Mouse (Mus musculus) cerebellum, adult 2 months (tissue): ENCODE data around the gene Hist1h1d. TPM values are rescaled to one million over a fixed set of nuclear protein-coding genes. Genes with fewer than 3 reads are reported as not detected.
"Not testable (repeated sequence)": the region's sequence is repeated elsewhere in the genome, so short reads cannot be mapped to it uniquely, and the experiment has no call there.

Source experiments
- DNase-seq, 2 experiments: peaks; one replicate each; pipeline ENCODE4 v3.0.0; 2021
- H3K27ac ChIP-seq: fragments of 200-500 bp; 2 replicates; pipeline ENCODE4 v1.5.1; 2012; ENCODE audit warnings: low read length, control low read depth, inconsistent platforms; ENCODE audit not compliant: insufficient read depth
- H3K27me3 ChIP-seq: fragments of 200-500 bp; 2 replicates; pipeline ENCODE4 v1.6.1; 2012; ENCODE audit warnings: inconsistent platforms, mild to moderate bottlenecking, low read length, moderate library complexity; ENCODE audit not compliant: control insufficient read depth, insufficient read depth
- H3K4me1 ChIP-seq: fragments of 200-500 bp; 2 replicates; pipeline ENCODE4 v1.6.1; 2011; ENCODE audit warnings: low read length; ENCODE audit not compliant: control insufficient read depth, insufficient read depth
- H3K4me3 ChIP-seq: fragments of 200-500 bp; replicated peaks from 2 replicates; pipeline ENCODE3; 2011; ENCODE audit warnings: mild to moderate bottlenecking, low read depth, low read length, control low read depth; ENCODE audit not compliant: insufficient read depth
- CTCF ChIP-seq: fragments of 200-500 bp; IDR thresholded peaks from 2 replicates; pipeline ENCODE4 v1.5.1; 2011; ENCODE audit warnings: low read depth, mild to moderate bottlenecking, control low read depth, low read length, moderate library complexity, borderline replicate concordance; ENCODE audit not compliant: insufficient read depth
- POLR2A ChIP-seq: fragments of 200-500 bp; IDR thresholded peaks from 2 replicates; pipeline ENCODE4 v1.6.1; 2011; ENCODE audit warnings: low read length, control low read depth, borderline replicate concordance; ENCODE audit not compliant: insufficient read depth
- WGBS: fragments of 180-500 bp; shearing (Covaris S2); methylation state at CpG from one replicate; pipeline ENCODE4 v1.1.7; 2018; 5-methylcytosine and 5-hydroxymethylcytosine counted together
- polyA plus RNA-seq: library from polyadenylated mRNA; depleted of rRNA; stranded (reverse); fragments of >200 nt; gene quantifications from 2 replicates; pipeline ENCODE4 v1.2.3, GENCODE M21; 2012

Gene Hist1h1d
- polyA plus RNA-seq, 1 experiment, result 0.05 TPM

GRCm38 (mm10) chr13:23546694-23547093, 6.4 kb upstream of the Hist1h1d start:
- Histone ChIP-seq H3K4me3 (no peak overlapping the region), H3K4me1 (no peaks in the 10 kb centered on the region), H3K27ac (no peak overlapping the region), H3K27me3 (no peaks in the 10 kb centered on the region)
- no peak for TF ChIP-seq CTCF
- no peak for TF ChIP-seq POLR2A
- no peak for DNase-seq
- WGBS, result 80% methylated on average over 5 of the region's 5 CpGs

GRCm38 (mm10) chr13:23550761-23551145, 2.3 kb upstream of the Hist1h1d start:
- TF ChIP-seq POLR2A, result no peak
- no peak for TF ChIP-seq CTCF
- no peak overlapping the region for H3K27ac ChIP-seq
- no peaks in the 10 kb centered on the region for H3K27me3 ChIP-seq
- 15% methylated on average over 3 of the region's 3 CpGs for whole genome bisulfite sequencing
- no peak overlapping the region for H3K4me3 ChIP-seq
- H3K4me1 ChIP-seq, result no peaks in the 10 kb centered on the region; the same call in 1 of the 2 replicates
- DNase-seq, result no peak

GRCm38 (mm10) chr13:23551146-23551834, 1.8 kb upstream of the Hist1h1d start, which contains the start of gene Hist1h4f:
Hist1h4f (minus strand) TSS chr13:23551648.
- H3K27ac ChIP-seq, result 0 out of 2 replicates have a peak within 1 kb of the TSS, but pooled peaks have one; percentile 3
- WGBS, result under 1% methylated on average over 47 of the region's 47 CpGs
- H3K27me3 ChIP-seq, H3K4me1 ChIP-seq: not testable (repeated sequence)
- TF ChIP-seq POLR2A, result peak; percentile 91; the same call in 1 of the 2 replicates
- peak; percentile 12; the same call in 1 of the 2 replicates for TF ChIP-seq CTCF
- H3K4me3 ChIP-seq, result peak within 1 kb of the TSS; percentile 42
- DNase-seq, result peak; percentile 88 to 92

- WGBS, result 43% methylated on average over 8 of the region's 8 CpGs
- no peak overlapping the region for H3K27ac ChIP-seq
- H3K4me3 ChIP-seq, result peak overlapping the region; percentile 42
- no peak for TF ChIP-seq POLR2A
- TF ChIP-seq CTCF, result no peak
- H3K4me1 ChIP-seq, result peaks cover 2% of the 10 kb centered on the region; the same call in 1 of the 2 replicates
- DNase-seq, result no peak
- H3K27me3 ChIP-seq, result no peaks in the 10 kb centered on the region
Measured at GRCm38 (mm10) chr13:23551931-23552914, 839 bp upstream of the Hist1h1d start.

GRCm38 (mm10) chr13:23554393-23554792, 1.3 kb downstream of the Hist1h1d start:
- Histone ChIP-seq H3K27ac (no peak overlapping the region), H3K4me3 (peak overlapping the region; percentile 33), H3K27me3 (no peaks in the 10 kb centered on the region), H3K4me1 (peaks cover 2% of the 10 kb centered on the region; the same call in 1 of the 2 replicates)
- WGBS, result 14% methylated on average over 9 of the region's 9 CpGs
- DNase-seq, result no peak
- no peak for TF ChIP-seq POLR2A
- TF ChIP-seq CTCF, result no peak

- H3K27ac ChIP-seq, result peak overlapping the region; percentile 41
- peak overlapping the region; percentile 77 for H3K4me3 ChIP-seq
- TF ChIP-seq CTCF (no peak), POLR2A (peak; percentile 57; the same call in 1 of the 2 replicates)
- no peaks in the 10 kb centered on the region for H3K27me3 ChIP-seq
- DNase-seq, result peak; percentile 74 to 79
- peaks cover 2% of the 10 kb centered on the region; the same call in 1 of the 2 replicates for H3K4me1 ChIP-seq
- WGBS, result under 1% methylated on average over 54 of the region's 54 CpGs
Measured at GRCm38 (mm10) chr13:23554925-23555838, 2.1 kb downstream of the Hist1h1d start.
